Mouse (Mus musculus) kidney, adult 9 months (tissue): Measurements from ENCODE around the gene Trp53.
"Not testable (repeated sequence)": the region's sequence is repeated elsewhere in the genome, so short reads cannot be mapped to it uniquely, and the experiment has no call there.

Experiments used
- DNase-seq: peaks from one replicate; pipeline ENCODE4 v3.0.0; 2022

Gene Trp53

DNA sequence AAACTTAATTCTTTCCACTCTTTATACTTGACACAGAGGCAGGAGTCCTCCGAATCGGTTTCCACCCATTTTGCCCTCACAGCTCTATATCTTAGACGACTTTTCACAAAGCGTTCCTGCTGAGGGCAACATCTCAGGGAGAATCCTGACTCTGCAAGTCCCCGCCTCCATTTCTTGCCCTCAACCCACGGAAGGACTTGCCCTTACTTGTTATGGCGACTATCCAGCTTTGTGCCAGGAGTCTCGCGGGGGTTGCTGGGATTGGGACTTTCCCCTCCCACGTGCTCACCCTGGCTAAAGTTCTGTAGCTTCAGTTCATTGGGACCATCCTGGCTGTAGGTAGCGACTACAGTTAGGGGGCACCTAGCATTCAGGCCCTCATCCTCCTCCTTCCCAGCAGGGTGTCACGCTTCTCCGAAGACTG, at the start of gene Trp53, which contains the start of gene Wrap53:
Gene Trp53 (plus strand): TSS at position 269 of the 424 bp plus-strand sequence.
Gene Wrap53 (minus strand): TSS at position 165 of the 424 bp plus-strand sequence.
- peak; percentile 98 for DNase-seq

- DNase-seq: not testable (repeated sequence)
Observed at GRCm38 (mm10) chr11:69530755-69531154, 49.4 kb upstream of the Trp53 start.

DNA sequence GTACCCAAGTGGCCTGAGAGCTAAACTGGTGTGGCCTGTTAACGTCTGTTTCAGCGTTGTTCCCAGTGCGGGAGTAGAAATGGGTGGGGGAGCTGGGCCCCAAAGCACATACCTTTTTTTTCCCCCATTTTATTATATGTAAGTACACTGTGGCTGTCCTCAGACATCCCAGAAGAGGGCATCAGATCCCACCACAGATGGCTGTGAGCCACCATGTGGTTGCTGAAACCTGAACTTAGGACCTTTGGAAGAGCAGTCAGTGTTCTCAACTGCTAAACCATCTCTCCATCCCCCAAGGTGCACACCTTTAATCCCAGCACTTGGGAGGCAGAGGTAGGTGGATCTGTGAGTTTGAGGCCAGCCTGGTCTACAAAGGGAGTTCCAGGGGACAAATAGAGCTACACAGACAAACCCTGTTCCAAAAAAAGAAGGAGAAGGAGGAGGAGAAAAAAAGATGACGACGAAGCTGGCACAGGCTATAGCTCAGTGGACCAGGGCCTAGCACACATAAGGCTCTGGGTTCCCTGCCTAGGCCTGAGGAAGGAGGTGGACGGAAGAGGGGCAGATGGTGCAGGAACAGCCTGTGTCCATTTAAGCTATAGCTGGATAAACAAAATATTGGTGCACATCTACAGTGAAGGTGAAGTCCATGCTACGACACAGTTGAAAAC, 47.5 kb upstream of the Trp53 start:
- DNase-seq: peak; percentile 15

GRCm38 (mm10) chr11:69534990-69535389, 45.2 kb upstream of the Trp53 start:
- no peak for DNase-seq

GRCm38 (mm10) chr11:69540700-69541099, 39.5 kb upstream of the Trp53 start:
- no peak for DNase-seq

- DNase-seq: not testable (repeated sequence)
Observed at GRCm38 (mm10) chr11:69541741-69542140, 38.4 kb upstream of the Trp53 start.

- DNase-seq: no peak
Observed at GRCm38 (mm10) chr11:69543598-69543997, 36.6 kb upstream of the Trp53 start.

- DNase-seq: no peak
Observed at GRCm38 (mm10) chr11:69545957-69546356, 34.2 kb upstream of the Trp53 start.

GRCm38 (mm10) chr11:69546423-69547053, 33.6 kb upstream of the Trp53 start:
- DNase-seq: peak; percentile 77

GRCm38 (mm10) chr11:69547071-69547470, 33.1 kb upstream of the Trp53 start:
- peak; percentile 57 for DNase-seq

- no peak for DNase-seq
Observed at GRCm38 (mm10) chr11:69549060-69549656, 31.0 kb upstream of the Trp53 start, which contains the start of gene Dnah2. TSS of gene Dnah2 (minus strand) at chr11:69549110.

GRCm38 (mm10) chr11:69551310-69551709, 28.8 kb upstream of the Trp53 start:
- no peak for DNase-seq

GRCm38 (mm10) chr11:69552622-69553340, 27.4 kb upstream of the Trp53 start:
- DNase-seq: no peak

DNA sequence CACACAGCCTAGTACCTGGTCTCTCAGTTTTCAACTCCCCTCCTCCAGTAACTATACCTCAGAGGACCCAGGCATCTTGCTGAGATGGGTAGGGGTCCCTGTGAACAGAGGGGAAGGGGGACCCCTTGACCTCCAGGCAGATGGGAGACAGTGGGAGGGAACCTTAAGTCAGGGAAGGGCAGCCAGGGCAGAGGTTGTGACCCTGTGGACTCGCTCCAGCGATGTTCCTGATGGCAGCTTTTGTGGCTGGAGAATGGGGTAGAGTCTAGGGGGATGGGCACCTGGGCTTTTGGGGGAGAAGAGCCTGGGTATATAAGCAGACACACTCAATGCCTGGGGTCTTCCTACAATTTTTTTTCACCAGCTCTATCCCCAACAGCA, 26.8 kb upstream of the Trp53 start:
- no peak for DNase-seq

DNA sequence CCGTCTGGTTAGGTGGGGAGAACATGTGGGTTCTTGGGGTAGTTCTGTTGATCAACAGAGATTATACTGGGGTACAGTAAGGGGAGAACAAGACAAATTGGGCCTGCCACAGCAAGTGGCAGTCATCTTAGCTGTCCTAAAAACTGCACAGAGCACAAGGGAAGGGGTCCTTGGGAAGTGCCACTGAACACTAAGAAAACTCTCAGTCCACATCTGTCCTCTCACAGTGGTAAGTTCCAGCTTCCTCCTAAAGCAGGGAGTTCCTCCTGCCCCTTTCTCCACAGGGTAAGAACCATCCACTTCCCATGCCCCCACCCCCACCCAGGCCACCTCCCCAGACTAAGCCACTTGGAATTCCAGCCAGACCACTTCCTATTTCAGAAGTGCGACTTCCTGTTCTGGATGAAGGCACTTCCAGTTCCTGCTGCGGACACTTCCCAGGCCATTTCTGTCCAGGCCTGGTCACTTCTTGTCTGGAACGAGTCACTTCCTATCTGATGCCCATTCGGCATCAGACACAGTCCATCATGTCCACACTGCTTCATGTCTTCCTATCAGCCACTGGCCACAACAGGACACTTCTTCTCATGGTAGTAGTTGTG, 25.5 kb upstream of the Trp53 start:
- DNase-seq: no peak

DNA sequence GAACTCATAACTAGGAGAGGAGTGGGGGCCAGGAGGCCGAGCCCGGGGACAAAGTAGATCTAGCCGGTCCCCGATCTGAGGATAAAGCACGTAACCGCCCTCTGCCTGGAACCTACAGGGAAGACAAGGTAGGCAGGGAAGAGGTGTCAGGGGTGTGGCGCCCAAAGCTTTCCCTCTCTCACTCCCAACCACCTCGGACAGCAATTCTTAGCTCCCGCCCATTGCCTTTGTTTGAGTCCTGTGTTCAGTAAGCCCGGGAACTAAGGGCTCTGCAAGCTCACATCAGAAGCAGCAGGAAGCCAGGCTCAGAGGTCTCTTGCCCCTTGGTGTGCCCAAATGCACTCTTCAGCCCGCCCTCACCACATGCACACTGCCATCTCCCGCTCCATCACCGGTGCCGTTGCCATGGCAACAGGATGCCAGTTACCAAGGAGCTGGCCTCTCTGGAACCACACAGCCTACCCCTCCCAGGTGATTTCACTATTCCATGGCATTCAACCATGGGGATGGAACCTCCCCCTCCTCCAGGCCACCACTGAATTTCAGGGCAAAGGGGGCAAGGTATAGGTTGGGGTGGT, 22.7 kb upstream of the Trp53 start:
- no peak for DNase-seq

DNA sequence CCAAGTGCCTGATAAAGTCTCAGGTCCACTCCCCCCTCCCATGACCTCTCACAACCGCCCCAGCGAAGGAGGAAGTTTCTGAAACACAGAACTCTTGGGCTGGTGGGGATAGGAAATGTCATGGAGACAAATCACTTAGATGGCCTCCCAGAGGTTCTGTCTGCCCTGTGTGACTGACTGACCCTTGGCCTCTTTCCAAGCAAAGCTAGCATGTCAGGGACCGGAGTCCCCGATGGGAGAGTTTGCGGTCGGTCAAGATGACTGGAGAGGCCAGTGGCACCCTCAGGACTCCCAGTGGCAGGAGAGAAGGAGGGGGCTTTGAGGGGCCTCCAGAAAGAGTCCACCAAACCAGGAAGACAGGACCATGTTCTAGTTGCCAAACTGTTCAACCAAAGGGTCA, 21.4 kb upstream of the Trp53 start:
- peak; percentile 37 for DNase-seq

GRCm38 (mm10) chr11:69559183-69559582, 21.0 kb upstream of the Trp53 start:
- no peak for DNase-seq

DNA sequence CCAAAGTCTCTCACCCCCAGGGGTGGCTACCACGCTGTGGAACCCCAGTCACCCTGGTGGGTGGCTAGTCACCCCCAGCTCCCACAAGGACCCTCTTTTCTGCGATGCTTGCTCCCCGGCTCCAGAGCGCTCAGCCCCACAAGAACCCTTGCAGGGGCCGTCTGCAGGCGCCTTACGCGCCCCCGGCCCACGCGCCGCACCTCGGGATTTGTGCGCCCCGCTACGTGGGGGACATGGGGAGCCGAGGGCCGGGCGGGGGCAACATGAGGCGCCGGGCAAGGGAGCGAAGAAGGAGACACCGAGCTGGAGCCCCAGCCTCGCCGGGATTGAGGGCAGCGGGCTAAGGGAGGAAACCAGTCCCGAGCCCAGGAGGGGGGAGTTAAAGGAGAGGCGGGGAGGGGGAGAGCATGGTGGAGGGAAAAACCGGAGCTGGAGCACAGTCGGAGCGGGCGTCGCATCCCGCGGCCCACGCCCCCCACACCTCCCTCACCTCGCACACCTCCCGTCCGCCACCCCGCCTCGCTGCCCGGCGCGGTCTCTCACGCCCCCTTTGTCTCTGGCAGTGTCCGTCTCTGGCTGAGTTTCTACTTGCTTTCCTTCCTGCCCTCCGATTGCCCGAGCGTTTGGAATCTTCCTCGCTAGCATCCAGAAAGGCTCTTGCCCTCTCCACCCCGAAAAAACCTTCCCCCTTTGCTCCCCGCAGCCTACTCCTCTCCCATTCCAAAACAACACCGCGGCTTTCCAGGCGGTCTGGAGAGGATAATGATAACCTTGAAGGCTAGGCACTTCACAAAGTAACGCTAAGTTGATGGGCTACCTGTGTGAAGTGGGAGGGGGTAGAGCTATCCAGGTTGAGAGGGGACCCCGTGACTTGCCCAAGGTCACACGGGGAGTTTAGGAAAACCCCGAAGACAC, 20.1 kb upstream of the Trp53 start, which contains the start of gene Efnb3:
Gene Efnb3 (minus strand): TSS at position 355 of the 915 bp plus-strand sequence.
- no peak for DNase-seq

DNA sequence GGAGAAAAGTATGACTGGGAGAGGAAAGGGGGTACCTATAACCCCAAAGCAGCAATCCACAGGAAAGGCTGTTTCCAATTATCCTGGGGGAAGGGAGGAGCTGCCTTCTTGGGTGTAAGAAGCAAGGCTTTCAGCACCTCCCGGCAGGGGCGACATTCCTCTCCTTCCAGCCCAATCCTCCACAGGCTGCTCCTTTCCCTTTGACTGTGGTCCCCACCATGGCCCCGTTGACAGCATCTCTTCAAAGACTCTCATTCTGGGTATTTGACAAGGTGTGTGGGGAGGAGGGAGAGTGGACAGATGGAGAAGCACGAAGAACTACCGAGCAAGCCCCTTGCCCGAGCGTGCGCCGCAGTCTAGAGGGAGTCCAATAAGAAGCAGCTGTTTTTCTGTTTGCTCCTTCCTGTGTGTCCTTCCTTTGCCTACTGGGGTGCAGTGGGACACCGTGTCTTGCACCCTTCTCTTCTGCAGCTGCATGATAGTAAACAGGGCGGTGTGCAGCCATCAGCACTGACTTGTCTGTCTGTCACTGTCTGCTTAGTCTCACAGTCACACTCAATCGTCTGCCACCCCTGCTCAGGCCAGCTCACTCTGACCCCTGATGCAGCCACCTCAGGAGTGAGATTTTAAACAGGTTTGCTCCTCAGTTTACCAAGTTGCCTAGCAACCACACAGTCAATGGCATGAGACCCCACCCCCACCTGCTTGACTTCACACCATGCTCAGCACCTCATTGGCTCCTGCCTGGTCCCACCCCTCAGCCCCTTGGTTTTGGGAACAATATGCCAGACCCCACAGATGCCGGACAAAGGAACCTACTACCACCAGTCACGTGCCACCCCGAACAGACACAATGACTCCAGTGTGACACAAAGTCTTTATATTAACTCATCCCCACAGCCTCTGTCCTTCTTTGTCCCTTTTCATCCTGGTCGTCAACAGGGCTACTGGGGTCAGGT, 19.0 kb upstream of the Trp53 start:
- no peak for DNase-seq
